Comparison of ENCODE assay signal across 17 mouse cellular contexts in genomic region chr11:10194774-10195173, GRCm38 (mm10).
DNase-seq lines count a peak whose midpoint lies in the region; ATAC-seq lines count a peak whose summit lies in the region.
"Had no signal": no experiment of that assay in that cellular context is flagged by ENCODE, and none has a peak within 500 bp of the region (broad histone marks: within the 10 kb centered on the region; RNA-seq: fewer than 3 reads in every experiment).

No protein-coding gene starts in this region.

- peak; percentile 81 for DNase-seq in 416B (ENCODE audit: low read depth)
- no peak for DNase-seq in kidney, postnatal 25 days
- no peak for DNase-seq in gastrocnemius, adult 18-20 months (ENCODE audit: low spot score)
- DNase-seq: adrenal gland, adult 8-10 months; adrenal gland, postnatal 14 days; adrenal gland, postnatal 36 days; cerebellum, adult 11-12 months; cerebellum, adult 2 months; cerebellum, adult 9-10 months; cerebellum, postnatal 10 days; embryo, embryonic 11 days; forebrain, postnatal 0 days had no signal

- ATAC-seq in common myeloid progenitor, adult 5-6 weeks (replicated peaks; ENCODE audit: low read depth, poor library complexity, severe bottlenecking), result 0 out of 2 replicates have a peak, but pooled peaks have one; percentile 32
- ATAC-seq in megakaryocyte progenitor cell, adult 5-6 weeks (replicated peaks; ENCODE audit: poor library complexity), result peak; percentile 39; the same call in 1 of the 2 replicates
- ATAC-seq: activated CD4-positive, CD25-positive, alpha-beta regulatory T cell, adult 4 months; forebrain, embryonic 14.5 days; forebrain, postnatal 0 days; Patski had no signal
